Mouse (Mus musculus) small intestine, adult 2 months (tissue): Measurements from ENCODE around the gene Tmem203. TPM values are rescaled to one million over a fixed set of nuclear protein-coding genes. Genes with fewer than 3 reads are reported as not detected.

Experiments
- H3K27ac ChIP-seq: fragments of 200-500 bp; 2 replicates; pipeline ENCODE4 v1.5.1; 2012; ENCODE audit warnings: low read depth, low read length, control low read depth, inconsistent platforms; ENCODE audit not compliant: insufficient read depth
- H3K27me3 ChIP-seq: fragments of 200-500 bp; 2 replicates; pipeline ENCODE4 v1.6.1; 2012; ENCODE audit warnings: mild to moderate bottlenecking, moderate library complexity, low read length, inconsistent platforms; ENCODE audit not compliant: control insufficient read depth, insufficient read depth
- H3K36me3 ChIP-seq: fragments of 200-500 bp; 2 replicates; pipeline ENCODE4 v1.6.1; 2012; ENCODE audit warnings: mild to moderate bottlenecking, low read length, control low read depth, inconsistent platforms; ENCODE audit not compliant: control insufficient read depth, insufficient read depth
- H3K4me1 ChIP-seq: fragments of 200-500 bp; 2 replicates; pipeline ENCODE4 v1.6.1; 2012; ENCODE audit warnings: low read length, inconsistent platforms, mixed read lengths; ENCODE audit not compliant: control insufficient read depth, insufficient read depth, insufficient read length
- H3K4me3 ChIP-seq: fragments of 200-500 bp; 2 replicates; pipeline ENCODE4 v1.5.1; 2012; ENCODE audit warnings: low read depth, mild to moderate bottlenecking, control low read depth, inconsistent platforms, low read length, moderate library complexity
- CTCF ChIP-seq: fragments of 200-500 bp; IDR thresholded peaks from 2 replicates; pipeline ENCODE4 v1.5.1; 2012; ENCODE audit warnings: low read depth, mild to moderate bottlenecking, control low read depth, inconsistent platforms, low read length, moderate library complexity, mixed read lengths; ENCODE audit not compliant: insufficient replicate concordance, insufficient read length; ENCODE audit errors: extremely low read depth
- POLR2A ChIP-seq: fragments of 200-500 bp; IDR thresholded peaks from 2 replicates; pipeline ENCODE4 v1.6.1; 2012; ENCODE audit warnings: low read depth, mild to moderate bottlenecking, control low read depth, inconsistent platforms, low read length, moderate library complexity
- WGBS: fragments of 180-500 bp; shearing (Covaris S2); methylation state at CpG from one replicate; pipeline ENCODE4 v1.1.7; 2018; 5-methylcytosine and 5-hydroxymethylcytosine counted together
- polyA plus RNA-seq: library from polyadenylated mRNA; depleted of rRNA; stranded (reverse); fragments of >200 nt; gene quantifications from 2 replicates; pipeline ENCODE4 v1.2.3, GENCODE M21; 2012

The Tmem203 gene
- polyA plus RNA-seq, 1 experiment: 51.5 TPM

DNA sequence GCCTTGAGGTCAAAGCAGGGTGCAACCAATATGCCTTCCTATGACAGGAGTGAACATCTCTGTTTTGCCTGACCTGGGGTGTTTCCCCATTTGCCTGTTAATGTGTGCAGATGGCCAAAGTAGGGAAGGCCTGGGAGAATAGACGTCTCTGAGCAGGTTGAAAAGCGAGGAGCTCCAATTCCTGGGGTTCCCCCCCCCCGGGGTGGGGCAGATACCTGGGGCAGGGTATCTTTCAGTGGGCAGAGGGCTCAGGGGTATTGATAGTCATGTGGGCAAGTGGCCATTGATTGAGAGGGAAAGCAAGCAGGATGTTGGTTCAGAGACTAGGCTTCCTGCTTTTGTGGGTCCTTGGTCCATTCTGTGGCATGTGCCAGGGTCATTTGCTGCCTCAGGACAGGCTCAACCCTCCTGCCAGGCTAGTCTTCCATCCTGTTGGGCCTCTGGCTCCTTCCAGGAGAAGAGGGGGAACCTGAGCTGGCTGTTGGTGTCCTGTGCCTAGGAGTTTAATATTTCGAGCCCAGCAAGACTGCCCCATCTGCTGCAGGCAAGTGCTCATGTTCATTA is 12.6 kb downstream of the Tmem203 start:
- Histone ChIP-seq H3K4me1 (peaks cover 9% of the 10 kb centered on the region), H3K27ac (0 out of 2 replicates have a peak overlapping the region, but pooled peaks have one; percentile 95), H3K27me3 (no peaks in the 10 kb centered on the region), H3K4me3 (0 out of 2 replicates have a peak overlapping the region, but pooled peaks have one; percentile 4), H3K36me3 (peaks cover 32% of the 10 kb centered on the region)
- WGBS: 56% methylated on average over 4 of the region's 4 CpGs
- no peak for TF ChIP-seq POLR2A
- no peak for TF ChIP-seq CTCF

DNA sequence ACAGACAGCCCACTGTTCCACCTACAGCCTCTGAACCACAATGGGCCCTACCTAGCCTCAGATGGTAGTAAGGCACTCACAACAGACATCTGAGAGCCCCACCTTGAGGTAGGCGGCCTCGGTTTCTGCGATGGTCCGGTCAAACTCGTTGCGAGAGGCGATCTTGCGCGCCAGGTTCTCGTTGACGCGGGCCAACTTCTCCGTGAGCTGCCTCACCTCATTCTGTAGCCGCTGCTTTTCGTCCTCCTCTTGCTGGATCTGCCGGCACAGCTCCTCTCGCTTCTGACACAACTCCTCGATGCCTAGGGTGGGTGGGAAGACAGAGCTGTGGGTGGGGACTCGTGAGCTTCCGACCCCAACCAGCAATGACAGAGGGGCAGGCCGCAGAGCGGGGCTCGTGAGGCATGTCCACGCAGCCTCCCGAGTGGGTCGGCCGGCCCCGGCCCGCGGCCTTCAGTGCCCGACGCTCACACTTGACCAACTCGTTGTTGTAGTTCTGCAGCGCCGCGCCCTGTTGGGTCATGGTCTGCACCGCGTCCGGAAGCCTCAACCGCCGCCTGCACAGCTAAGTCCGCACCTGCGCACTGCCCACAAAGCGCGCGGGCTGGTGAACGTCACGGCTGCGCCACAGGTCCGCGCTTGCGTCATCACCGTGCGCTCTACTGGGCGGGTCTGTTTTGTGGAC is 16.7 kb downstream of the Tmem203 start, which contains the start of the genes Ssna1 and Anapc2:
TSS of gene Ssna1 (minus strand) at position 612 of the 685 bp plus-strand sequence.
TSS of gene Anapc2 (plus strand) at position 652 of the 685 bp plus-strand sequence.
- under 1% methylated on average over 55 of the region's 55 CpGs for WGBS

DNA sequence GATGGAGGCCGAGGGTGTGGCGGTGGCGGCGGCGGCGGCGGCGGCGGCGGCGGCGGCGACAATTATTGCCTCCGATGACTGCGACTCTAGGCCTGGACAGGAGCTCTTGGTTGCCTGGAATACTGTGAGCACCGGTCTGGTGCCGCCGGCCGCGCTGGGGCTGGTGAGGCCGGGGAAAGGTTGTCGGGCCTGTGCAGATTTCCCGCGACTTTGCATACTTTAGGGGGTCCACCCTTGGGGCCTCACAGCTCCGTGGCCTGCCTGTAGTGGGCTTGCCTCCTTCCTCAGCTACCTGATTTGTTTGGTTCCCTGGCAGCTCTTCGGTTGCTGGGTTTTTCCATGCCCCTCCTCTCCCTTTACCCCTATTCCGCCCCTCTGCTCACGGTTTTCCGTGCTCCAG is 17.3 kb downstream of the Tmem203 start:
- H3K27ac ChIP-seq: peak overlapping the region; percentile 33; the same call in 1 of the 2 replicates
- H3K36me3 ChIP-seq: peaks cover 54% of the 10 kb centered on the region
- WGBS: under 1% methylated on average over 29 of the region's 29 CpGs

More for the DNA sequence above, 16.7 kb downstream of the Tmem203 start, which contains the start of the genes Ssna1 and Anapc2:
- Histone ChIP-seq H3K4me3 (peak within 1 kb of the TSS; percentile 88), H3K27me3 (no peaks in the 10 kb centered on the region), H3K27ac (peak within 1 kb of the TSS; percentile 45), H3K4me1 (peaks cover 14% of the 10 kb centered on the region), H3K36me3 (peaks cover 51% of the 10 kb centered on the region)
- TF ChIP-seq POLR2A (peak; percentile 13; the same call in 1 of the 2 replicates), CTCF (no peak)

DNA sequence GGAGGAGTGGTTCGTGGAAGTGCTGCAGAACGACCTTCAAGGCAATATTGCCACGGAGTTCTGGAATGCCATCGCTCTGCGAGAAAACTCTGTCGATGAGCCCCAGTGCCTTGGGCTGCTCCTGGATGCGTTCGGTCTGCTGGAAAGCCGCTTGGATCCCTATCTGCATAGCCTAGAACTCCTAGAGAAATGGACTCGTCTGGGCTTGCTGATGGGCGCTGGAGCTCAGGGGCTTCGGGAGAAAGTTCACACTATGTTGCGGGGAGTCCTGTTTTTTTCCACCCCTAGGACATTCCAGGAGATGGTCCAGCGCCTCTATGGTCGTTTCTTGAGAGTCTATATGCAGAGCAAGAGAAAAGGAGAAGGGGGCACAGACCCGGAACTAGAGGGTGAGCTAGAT is 17.8 kb downstream of the Tmem203 start:
- no peak for TF ChIP-seq POLR2A
- TF ChIP-seq CTCF: no peak
- H3K27me3 ChIP-seq: no peaks in the 10 kb centered on the region
- H3K36me3 ChIP-seq: peaks cover 54% of the 10 kb centered on the region
- peak overlapping the region; percentile 88 for H3K4me3 ChIP-seq
- 22% methylated on average over 16 of the region's 16 CpGs for WGBS
- H3K27ac ChIP-seq: peak overlapping the region; percentile 33; the same call in 1 of the 2 replicates
- H3K4me1 ChIP-seq: peaks cover 10% of the 10 kb centered on the region

More for the DNA sequence above, 17.3 kb downstream of the Tmem203 start:
- Histone ChIP-seq H3K27me3 (no peaks in the 10 kb centered on the region), H3K4me1 (peaks cover 11% of the 10 kb centered on the region), H3K4me3 (peak overlapping the region; percentile 88)
- TF ChIP-seq CTCF: no peak
- peak; percentile 44; the same call in 1 of the 2 replicates for TF ChIP-seq POLR2A

DNA sequence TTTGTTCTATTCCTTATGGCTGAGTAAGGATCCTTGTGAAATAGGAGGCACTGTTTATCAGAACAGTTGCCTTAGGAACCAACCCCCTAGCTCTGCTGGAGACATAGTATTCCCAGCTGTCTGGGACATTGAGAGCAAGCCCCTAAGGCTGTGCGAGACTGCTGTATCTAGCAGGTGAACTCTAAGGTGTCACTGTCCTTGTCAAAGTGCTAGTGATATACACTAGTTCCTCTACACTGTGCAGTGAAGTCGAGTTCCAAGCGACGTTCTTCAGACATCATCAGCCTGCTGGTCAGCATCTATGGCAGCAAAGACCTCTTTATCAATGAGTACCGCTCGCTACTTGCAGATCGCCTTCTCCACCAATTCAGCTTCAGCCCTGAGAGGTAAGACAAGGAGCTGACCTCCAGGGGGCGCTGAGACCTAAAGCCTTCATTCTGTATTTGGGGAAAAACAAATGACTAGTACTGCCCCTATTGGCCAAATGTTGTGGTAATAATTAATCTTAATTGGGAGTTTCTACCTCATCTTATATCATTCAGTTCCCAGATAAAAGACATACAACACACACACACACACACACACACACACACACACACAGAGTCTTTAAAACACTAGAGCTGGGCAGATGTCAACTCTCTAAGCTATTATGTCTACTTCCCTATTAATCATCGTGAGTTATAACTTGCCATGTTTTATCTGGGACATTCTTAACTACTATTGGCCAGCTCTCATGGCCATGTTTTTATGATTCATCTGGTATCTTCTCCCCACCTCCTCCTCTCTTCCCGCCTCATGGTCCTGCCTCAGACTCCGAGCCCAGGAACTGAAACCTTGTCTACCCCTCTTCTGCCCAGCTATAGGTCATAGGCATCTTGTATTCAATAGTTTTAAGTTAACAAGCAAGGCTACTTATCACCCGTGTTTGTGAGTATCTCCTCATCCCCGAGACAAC is 24.0 kb downstream of the Tmem203 start:
- Histone ChIP-seq H3K27me3 (no peaks in the 10 kb centered on the region), H3K4me3 (no peak overlapping the region), H3K36me3 (peaks cover 62% of the 10 kb centered on the region), H3K4me1 (peaks cover 2% of the 10 kb centered on the region; the same call in 1 of the 2 replicates), H3K27ac (0 out of 2 replicates have a peak overlapping the region, but pooled peaks have one; percentile 12)
- WGBS: 34% methylated on average over 13 of the region's 13 CpGs
- no peak for TF ChIP-seq POLR2A
- peak; percentile 80; the same call in 1 of the 2 replicates for TF ChIP-seq CTCF

DNA sequence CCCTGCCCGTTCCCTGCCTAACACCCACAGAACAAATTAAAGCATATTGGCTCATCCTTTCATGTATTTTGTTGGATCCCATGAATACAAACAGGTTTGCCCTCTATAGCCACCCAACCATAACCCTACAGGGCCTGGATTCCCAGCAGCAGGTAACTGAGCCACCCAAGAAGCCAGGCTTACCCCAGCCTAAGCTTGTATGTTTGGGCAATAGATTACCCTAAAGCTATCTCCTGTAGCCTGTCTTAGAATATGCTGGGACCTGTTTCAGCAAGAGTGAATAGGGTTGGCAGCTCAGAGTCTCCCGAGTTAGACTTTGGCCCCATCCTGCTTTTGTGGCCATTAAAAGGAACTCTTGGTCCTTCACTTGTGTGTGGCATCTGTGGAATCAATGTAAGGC is 30.3 kb downstream of the Tmem203 start:
- no peak for TF ChIP-seq POLR2A
- TF ChIP-seq CTCF: no peak
- H3K27ac ChIP-seq: peak overlapping the region; percentile 99
- H3K27me3 ChIP-seq: no peaks in the 10 kb centered on the region
- peaks cover 34% of the 10 kb centered on the region for H3K36me3 ChIP-seq
- no peak overlapping the region for H3K4me3 ChIP-seq
- 46% methylated on average over 2 of the region's 2 CpGs for WGBS
- peaks cover 48% of the 10 kb centered on the region for H3K4me1 ChIP-seq
